Mouse (Mus musculus): ENCODE results near the gene Rbm4. TPM values are rescaled to one million over a fixed set of nuclear protein-coding genes. Genes with fewer than 3 reads are reported as not detected.

Gene Rbm4
- polyA plus RNA-seq, 1 experiment from 2014 or later = 68.6 TPM

- Histone ChIP-seq H3K27ac (replicated peaks; ENCODE audit: low read depth, low read length) (peak overlapping the region; percentile 94; the same call in 1 of the 2 replicates), H3K27me3 (replicated peaks; ENCODE audit: control insufficient read depth, insufficient read depth, low read length) (no peaks in the 10 kb centered on the region), H3K4me2 (ENCODE audit: low read depth, low read length) (peak overlapping the region; percentile 76), H3K36me3 (ENCODE audit: control insufficient read depth, insufficient read depth, low read length) (no peaks in the 10 kb centered on the region), H3K9me3 (ENCODE audit: control insufficient read depth, low read length) (no peaks in the 10 kb centered on the region), H3K4me3 (ENCODE audit: low read depth, low read length) (peak overlapping the region; percentile 75), H3K4me1 (ENCODE audit: control insufficient read depth, insufficient read depth, low read length) (peaks cover 17% of the 10 kb centered on the region), H3K9ac (ENCODE audit: low read depth, low read length) (peak overlapping the region; percentile 72)
- WGBS = under 1% methylated on average over 14 of the region's 17 CpGs
- DNase-seq (ENCODE audit: low spot score) (no peak), ATAC-seq (ENCODE audit: low read depth) (no peak)
Observed at GRCm38 (mm10) chr19:4810746-4811062, 17.0 kb upstream of the Rbm4 start.

- Histone ChIP-seq H3K9ac (ENCODE audit: low read depth, low read length) (peak overlapping the region; percentile 72), H3K4me1 (ENCODE audit: control insufficient read depth, insufficient read depth, low read length) (peaks cover 17% of the 10 kb centered on the region), H3K36me3 (ENCODE audit: control insufficient read depth, insufficient read depth, low read length) (no peaks in the 10 kb centered on the region), H3K27ac (replicated peaks; ENCODE audit: low read depth, low read length) (peak overlapping the region; percentile 94; the same call in 1 of the 2 replicates), H3K4me3 (ENCODE audit: low read depth, low read length) (peak overlapping the region; percentile 75), H3K9me3 (ENCODE audit: control insufficient read depth, low read length) (no peaks in the 10 kb centered on the region), H3K4me2 (ENCODE audit: low read depth, low read length) (peak overlapping the region; percentile 76), H3K27me3 (replicated peaks; ENCODE audit: control insufficient read depth, insufficient read depth, low read length) (no peaks in the 10 kb centered on the region)
- no peak for ATAC-seq (ENCODE audit: low read depth)
- under 1% methylated on average over 14 of the region's 14 CpGs for WGBS
- no peak for DNase-seq (ENCODE audit: low spot score)
Observed at GRCm38 (mm10) chr19:4810309-4810708, 16.6 kb upstream of the Rbm4 start.

- Histone ChIP-seq H3K27me3 (replicated peaks; ENCODE audit: control insufficient read depth, insufficient read depth, low read length) (no peaks in the 10 kb centered on the region), H3K4me2 (ENCODE audit: low read depth, low read length) (no peak overlapping the region), H3K4me3 (ENCODE audit: low read depth, low read length) (no peak overlapping the region), H3K9ac (ENCODE audit: low read depth, low read length) (no peak overlapping the region), H3K36me3 (ENCODE audit: control insufficient read depth, insufficient read depth, low read length) (peaks cover 56% of the 10 kb centered on the region), H3K9me3 (ENCODE audit: control insufficient read depth, low read length) (no peaks in the 10 kb centered on the region), H3K4me1 (ENCODE audit: control insufficient read depth, insufficient read depth, low read length) (peaks cover 6% of the 10 kb centered on the region), H3K27ac (replicated peaks; ENCODE audit: low read depth, low read length) (no peak overlapping the region)
- DNase-seq (ENCODE audit: low spot score) (no peak), ATAC-seq (ENCODE audit: low read depth) (peak; percentile 27; the same call in 1 of the 2 replicates)
- WGBS = 81% methylated on average over 10 of the region's 10 CpGs
Observed at GRCm38 (mm10) chr19:4803283-4803682, 9.6 kb upstream of the Rbm4 start.

- peak; percentile 69; the same call in 1 of the 2 replicates for ATAC-seq (ENCODE audit: low read depth)
- WGBS = 94% methylated on average over 6 of the region's 7 CpGs
Observed at GRCm38 (mm10) chr19:4802691-4803091, 9.0 kb upstream of the Rbm4 start.

GRCm38 (mm10) chr19:4799083-4799482 lies 5.4 kb upstream of the Rbm4 start:
- Histone ChIP-seq H3K4me3 (ENCODE audit: low read depth, low read length) (no peak overlapping the region), H3K27me3 (replicated peaks; ENCODE audit: control insufficient read depth, insufficient read depth, low read length) (no peaks in the 10 kb centered on the region), H3K27ac (replicated peaks; ENCODE audit: low read depth, low read length) (no peak overlapping the region), H3K9ac (ENCODE audit: low read depth, low read length) (no peak overlapping the region), H3K4me2 (ENCODE audit: low read depth, low read length) (no peak overlapping the region), H3K4me1 (ENCODE audit: control insufficient read depth, insufficient read depth, low read length) (no peaks in the 10 kb centered on the region), H3K36me3 (ENCODE audit: control insufficient read depth, insufficient read depth, low read length) (peaks cover 66% of the 10 kb centered on the region), H3K9me3 (ENCODE audit: control insufficient read depth, low read length) (no peaks in the 10 kb centered on the region)
- 93% methylated on average over 5 of the region's 5 CpGs for WGBS
- no peak for ATAC-seq (ENCODE audit: low read depth)
- DNase-seq (ENCODE audit: low spot score) = no peak

More at GRCm38 (mm10) chr19:4802691-4803091, 9.0 kb upstream of the Rbm4 start:
- peak; percentile 30 for DNase-seq (ENCODE audit: low spot score)
- H3K9me3 ChIP-seq (ENCODE audit: control insufficient read depth, low read length) = no peaks in the 10 kb centered on the region
- no peak overlapping the region for H3K4me3 ChIP-seq (ENCODE audit: low read depth, low read length)
- H3K36me3 ChIP-seq (ENCODE audit: control insufficient read depth, insufficient read depth, low read length) = peaks cover 62% of the 10 kb centered on the region
- no peak overlapping the region for H3K27ac ChIP-seq (replicated peaks; ENCODE audit: low read depth, low read length)
- peaks cover 2% of the 10 kb centered on the region for H3K4me1 ChIP-seq (ENCODE audit: control insufficient read depth, insufficient read depth, low read length)
- no peaks in the 10 kb centered on the region for H3K27me3 ChIP-seq (replicated peaks; ENCODE audit: control insufficient read depth, insufficient read depth, low read length)
- H3K4me2 ChIP-seq (ENCODE audit: low read depth, low read length) = no peak overlapping the region
- H3K9ac ChIP-seq (ENCODE audit: low read depth, low read length) = no peak overlapping the region

- WGBS = 93% methylated on average over 2 of the region's 2 CpGs
- Histone ChIP-seq H3K27ac (replicated peaks; ENCODE audit: low read depth, low read length) (no peak overlapping the region), H3K9me3 (ENCODE audit: control insufficient read depth, low read length) (no peaks in the 10 kb centered on the region), H3K4me1 (ENCODE audit: control insufficient read depth, insufficient read depth, low read length) (no peaks in the 10 kb centered on the region), H3K4me2 (ENCODE audit: low read depth, low read length) (no peak overlapping the region), H3K36me3 (ENCODE audit: control insufficient read depth, insufficient read depth, low read length) (peaks cover 56% of the 10 kb centered on the region), H3K4me3 (ENCODE audit: low read depth, low read length) (no peak overlapping the region), H3K9ac (ENCODE audit: low read depth, low read length) (no peak overlapping the region), H3K27me3 (replicated peaks; ENCODE audit: control insufficient read depth, insufficient read depth, low read length) (no peaks in the 10 kb centered on the region)
- ATAC-seq (ENCODE audit: low read depth) (no peak), DNase-seq (ENCODE audit: low spot score) (no peak)
Observed at GRCm38 (mm10) chr19:4797846-4798245, 4.1 kb upstream of the Rbm4 start.

- Histone ChIP-seq H3K9me3 (ENCODE audit: control insufficient read depth, low read length) (no peaks in the 10 kb centered on the region), H3K4me1 (ENCODE audit: control insufficient read depth, insufficient read depth, low read length) (peaks cover 13% of the 10 kb centered on the region), H3K36me3 (ENCODE audit: control insufficient read depth, insufficient read depth, low read length) (peaks cover 49% of the 10 kb centered on the region), H3K27me3 (replicated peaks; ENCODE audit: control insufficient read depth, insufficient read depth, low read length) (no peaks in the 10 kb centered on the region), H3K27ac (replicated peaks; ENCODE audit: low read depth, low read length) (no peak overlapping the region), H3K4me3 (ENCODE audit: low read depth, low read length) (no peak overlapping the region), H3K9ac (ENCODE audit: low read depth, low read length) (no peak overlapping the region), H3K4me2 (ENCODE audit: low read depth, low read length) (no peak overlapping the region)
- no peak for DNase-seq (ENCODE audit: low spot score)
- WGBS = 91% methylated on average over 1 of the region's 1 CpGs
- ATAC-seq (ENCODE audit: low read depth) = no peak
Observed at GRCm38 (mm10) chr19:4795929-4796328, 2.2 kb upstream of the Rbm4 start.

- Histone ChIP-seq H3K9me3 (ENCODE audit: control insufficient read depth, low read length) (no peaks in the 10 kb centered on the region), H3K4me2 (ENCODE audit: low read depth, low read length) (peak overlapping the region; percentile 83), H3K27ac (replicated peaks; ENCODE audit: low read depth, low read length) (peak overlapping the region; percentile 81), H3K4me1 (ENCODE audit: control insufficient read depth, insufficient read depth, low read length) (peaks cover 23% of the 10 kb centered on the region), H3K27me3 (replicated peaks; ENCODE audit: control insufficient read depth, insufficient read depth, low read length) (no peaks in the 10 kb centered on the region), H3K9ac (ENCODE audit: low read depth, low read length) (peak overlapping the region; percentile 78), H3K36me3 (ENCODE audit: control insufficient read depth, insufficient read depth, low read length) (peaks cover 48% of the 10 kb centered on the region), H3K4me3 (ENCODE audit: low read depth, low read length) (peak overlapping the region; percentile 72)
- WGBS = 1% methylated on average over 16 of the region's 16 CpGs
- no peak for DNase-seq (ENCODE audit: low spot score)
- peak; percentile 46 for ATAC-seq (ENCODE audit: low read depth)
Observed at GRCm38 (mm10) chr19:4793281-4793830, 345 bp downstream of the Rbm4 start.

- Histone ChIP-seq H3K36me3 (ENCODE audit: control insufficient read depth, insufficient read depth, low read length) (peaks cover 98% of the 10 kb centered on the region), H3K27ac (replicated peaks; ENCODE audit: low read depth, low read length) (no peak overlapping the region), H3K27me3 (replicated peaks; ENCODE audit: control insufficient read depth, insufficient read depth, low read length) (no peaks in the 10 kb centered on the region), H3K9ac (ENCODE audit: low read depth, low read length) (no peak overlapping the region), H3K9me3 (ENCODE audit: control insufficient read depth, low read length) (no peaks in the 10 kb centered on the region), H3K4me2 (ENCODE audit: low read depth, low read length) (no peak overlapping the region), H3K4me3 (ENCODE audit: low read depth, low read length) (no peak overlapping the region), H3K4me1 (ENCODE audit: control insufficient read depth, insufficient read depth, low read length) (peaks cover 18% of the 10 kb centered on the region)
- no peak for ATAC-seq (ENCODE audit: low read depth)
- no peak for DNase-seq (ENCODE audit: low spot score)
- 94% methylated on average over 2 of the region's 2 CpGs for WGBS
Observed at GRCm38 (mm10) chr19:4786313-4786712, 7.4 kb downstream of the Rbm4 start.
